In genomic region chr1:50926374-50927060, GRCm38 (mm10) we compare ENCODE assay signal across 8 mouse cellular contexts. TPM values are rescaled to one million over a fixed set of nuclear protein-coding genes. Genes with fewer than 3 reads are reported as not detected.
DNase-seq lines count a peak whose midpoint lies in the region; ATAC-seq lines count a peak whose summit lies in the region.

No protein-coding gene starts in this region.

- peak; percentile 60 for ATAC-seq in kidney, embryonic 15.5 days (replicated peaks; ENCODE audit: low FRiP score)
- peak; percentile 52 for ATAC-seq in forebrain, embryonic 11.5 days (replicated peaks; ENCODE audit: low FRiP score)
- peak; percentile 44 for ATAC-seq in intestine, embryonic 14.5 days (replicated peaks; ENCODE audit: low FRiP score, low TSS enrichment, low read depth)
- ATAC-seq in megakaryocyte progenitor cell, adult 5-6 weeks (replicated peaks; ENCODE audit: poor library complexity) = peak; percentile 8; the same call in 1 of the 2 replicates

- H3K4me3 ChIP-seq in kidney, embryonic 15.5 days (replicated peaks) = peak overlapping the region; percentile 64
- H3K4me3 ChIP-seq in forebrain, embryonic 11.5 days (ENCODE audit: low read depth, low read length) = peak overlapping the region; percentile 53
- H3K4me3 ChIP-seq in intestine, embryonic 14.5 days (ENCODE audit: low read depth, low read length) = peak overlapping the region; percentile 55

- H3K9me3 ChIP-seq in kidney, embryonic 15.5 days (replicated peaks) = no peaks in the 10 kb centered on the region
- H3K9me3 ChIP-seq in forebrain, embryonic 11.5 days (ENCODE audit: control insufficient read depth, low read length) = no peaks in the 10 kb centered on the region
- no peaks in the 10 kb centered on the region for H3K9me3 ChIP-seq in intestine, embryonic 14.5 days (ENCODE audit: control insufficient read depth, low read length)

- peaks cover 62% of the 10 kb centered on the region for H3K27me3 ChIP-seq in kidney, embryonic 15.5 days
- H3K27me3 ChIP-seq in forebrain, embryonic 11.5 days (ENCODE audit: control insufficient read depth, insufficient read depth, low read length) = peaks cover 8% of the 10 kb centered on the region; the same call in 1 of the 2 replicates
- peaks cover 39% of the 10 kb centered on the region for H3K27me3 ChIP-seq in intestine, embryonic 14.5 days (replicated peaks; ENCODE audit: control insufficient read depth, insufficient read depth, low read length)

- no peak for DNase-seq in kidney, adult 11 months
- peak; percentile 47 for DNase-seq in R1 (ENCODE audit: low read depth, low spot score)
- peak; percentile 50 for DNase-seq in forebrain, embryonic 11.5 days (ENCODE audit: low spot score)
- no peak for DNase-seq in intestine, embryonic 14.5 days (ENCODE audit: low spot score)
- peak; percentile 41 for DNase-seq in telencephalon, adult 2 months (ENCODE audit: low read depth, low spot score)
- no peak for DNase-seq in adrenal gland, postnatal 10 days

- H3K4me1 ChIP-seq in kidney, embryonic 15.5 days = peaks cover 24% of the 10 kb centered on the region
- H3K4me1 ChIP-seq in forebrain, embryonic 11.5 days (replicated peaks; ENCODE audit: control insufficient read depth, insufficient read depth, low read length) = 0 out of 2 replicates have a peak, but pooled peaks cover 3% of the 10 kb centered on the region
- peaks cover 3% of the 10 kb centered on the region; the same call in 1 of the 2 replicates for H3K4me1 ChIP-seq in intestine, embryonic 14.5 days (replicated peaks; ENCODE audit: control insufficient read depth, insufficient read depth, low read length)

- H3K9ac ChIP-seq in kidney, embryonic 15.5 days = peak overlapping the region; percentile 38; the same call in 1 of the 2 replicates
- peak overlapping the region; percentile 51 for H3K9ac ChIP-seq in forebrain, embryonic 11.5 days (ENCODE audit: low read length)
- no peak overlapping the region for H3K9ac ChIP-seq in intestine, embryonic 14.5 days (ENCODE audit: low read length)

- 1% methylated on average over 23 of the region's 23 CpGs for WGBS in kidney, embryonic 15.5 days
- WGBS in forebrain, embryonic 11.5 days = 1% methylated on average over 23 of the region's 23 CpGs
- WGBS in intestine, embryonic 14.5 days = 2% methylated on average over 23 of the region's 23 CpGs

- H3K27ac ChIP-seq in kidney, embryonic 15.5 days = no peak overlapping the region
- H3K27ac ChIP-seq in forebrain, embryonic 11.5 days (ENCODE audit: low read depth, low read length) = no peak overlapping the region
- H3K27ac ChIP-seq in intestine, embryonic 14.5 days (ENCODE audit: low read depth) = no peak overlapping the region

- no peaks in the 10 kb centered on the region for H3K36me3 ChIP-seq in kidney, embryonic 15.5 days
- H3K36me3 ChIP-seq in forebrain, embryonic 11.5 days (ENCODE audit: control insufficient read depth, insufficient read depth, low read length) = no peaks in the 10 kb centered on the region
- H3K36me3 ChIP-seq in intestine, embryonic 14.5 days (ENCODE audit: control insufficient read depth, insufficient read depth, low read length) = no peaks in the 10 kb centered on the region

- H3K4me2 ChIP-seq in kidney, embryonic 15.5 days = peak overlapping the region; percentile 100
- H3K4me2 ChIP-seq in forebrain, embryonic 11.5 days (ENCODE audit: low read depth, low read length, severe bottlenecking) = peak overlapping the region; percentile 91
- H3K4me2 ChIP-seq in intestine, embryonic 14.5 days (ENCODE audit: low read length) = peak overlapping the region; percentile 96

RNA-seq across cellular contexts. Expression of gene Tmeff2, which starts 26.1 kb away (rescaled TPM):
- 4.1 and 5.7 TPM in 2 replicates for polyA plus RNA-seq in kidney, embryonic 15.5 days (2015; fragmentation: Nextera tagmentation; extraction: Ambion mirVana)
- 5.7 and 5.9 TPM in 2 replicates for polyA plus RNA-seq in forebrain, embryonic 11.5 days (2014; fragmentation: Nextera tagmentation; extraction: Ambion mirVana)
- polyA plus RNA-seq in intestine, embryonic 14.5 days (2014; fragmentation: Nextera tagmentation; extraction: Ambion mirVana) = 20.7 and 21.6 TPM in 2 replicates
- total RNA-seq in megakaryocyte progenitor cell, adult 5-6 weeks (2015) = 0.10 TPM in 1 of 2 replicates, not detected in the other
- not detected in 2 replicates for total RNA-seq in megakaryocyte progenitor cell, adult 5-6 weeks (2017)
- total RNA-seq in adrenal gland, postnatal 10 days (2021) = 1 to 10 TPM; 7.4 to 9.2 TPM

Comparison
In these comparisons a context has a peak if more than half of its experiments do, and no peak if none do; other contexts are left out.
1. ATAC-seq: peak in every context shown above with its lines; median percentile 60 in kidney, embryonic 15.5 days; 52 in forebrain, embryonic 11.5 days; 44 in intestine, embryonic 14.5 days; 8 in megakaryocyte progenitor cell, adult 5-6 weeks.
2. DNase-seq: peak in R1 (single experiment), forebrain, embryonic 11.5 days (single experiment) and telencephalon, adult 2 months (single experiment); none in kidney, adult 11 months (single experiment), intestine, embryonic 14.5 days (single experiment) and adrenal gland, postnatal 10 days (single experiment).
3. Peak in every context shown above with its lines, with median percentiles within 50 percentile points of each other: H3K4me2 ChIP-seq and H3K4me3 ChIP-seq.